Mouse (Mus musculus): Measurements from ENCODE around the gene Cadps. TPM values are rescaled to one million over a fixed set of nuclear protein-coding genes. Genes with fewer than 3 reads are reported as not detected.
A peak's percentile ranks its signal among the peaks of the same experiment; 100 is the strongest.

Cadps gene
- polyA plus RNA-seq, 1 experiment from 2014 or later: 1.9 TPM

DNA sequence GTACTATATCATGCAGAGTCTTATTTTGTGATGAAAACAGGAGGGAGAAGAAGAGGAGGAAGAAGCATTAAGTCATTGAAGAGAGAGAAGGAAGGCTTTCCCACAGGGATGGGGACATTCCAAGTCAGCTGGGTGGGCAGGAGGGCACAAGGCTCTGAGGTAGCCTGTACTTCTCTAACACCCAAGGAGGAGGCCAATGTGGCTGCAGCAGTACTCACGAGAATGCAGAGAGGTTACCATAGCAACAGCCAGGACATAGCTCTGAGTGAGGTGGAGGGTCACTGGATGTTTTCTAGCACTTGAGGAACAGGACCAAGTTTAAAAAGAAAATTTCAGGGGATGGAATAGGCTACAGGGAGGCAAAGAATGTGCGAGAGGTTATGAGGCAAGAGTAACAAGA lies 281.1 kb downstream of the Cadps start:
- H3K27me3 ChIP-seq (ENCODE audit: control insufficient read depth, insufficient read depth, low read length): no peaks in the 10 kb centered on the region
- H3K27ac ChIP-seq (ENCODE audit: low read depth, low read length): no peak overlapping the region
- no peaks in the 10 kb centered on the region for H3K9me3 ChIP-seq (replicated peaks; ENCODE audit: control insufficient read depth, low read length)
- no peaks in the 10 kb centered on the region for H3K36me3 ChIP-seq (ENCODE audit: control insufficient read depth, insufficient read depth, low read length)
- no peak overlapping the region for H3K9ac ChIP-seq (ENCODE audit: low read depth, low read length)
- no peak for ATAC-seq (replicated peaks; ENCODE audit: insufficient number of reproducible peaks, low FRiP score, low TSS enrichment)
- no peak overlapping the region for H3K4me3 ChIP-seq (ENCODE audit: low read depth, low read length)
- H3K4me1 ChIP-seq (ENCODE audit: control insufficient read depth, insufficient read depth, low read length): no peaks in the 10 kb centered on the region
- WGBS (ENCODE audit: insufficient replicate concordance): 41% methylated on average over 2 of the region's 2 CpGs
- no peak overlapping the region for H3K4me2 ChIP-seq

DNA sequence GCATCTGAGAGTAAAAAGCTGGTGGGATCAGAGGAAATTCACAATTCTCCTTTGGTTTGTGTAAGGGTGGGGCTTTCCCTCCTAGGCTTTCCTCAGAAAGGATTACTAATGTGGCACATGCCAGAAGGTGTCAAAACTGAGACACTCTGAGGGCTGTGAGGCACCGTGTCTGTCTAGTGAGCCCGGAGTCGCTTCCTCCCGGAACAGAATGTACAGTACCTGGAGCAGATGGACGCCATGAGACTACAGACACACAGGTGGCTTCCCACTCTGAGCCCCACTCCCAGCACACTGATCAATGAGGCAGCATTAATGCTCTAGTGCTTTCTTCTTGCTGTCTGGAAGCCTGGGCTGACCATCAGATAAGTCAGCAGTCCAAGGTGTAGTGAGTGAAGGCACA lies 283.8 kb downstream of the Cadps start:
- H3K9me3 ChIP-seq (replicated peaks; ENCODE audit: control insufficient read depth, low read length): no peaks in the 10 kb centered on the region
- no peak for ATAC-seq (replicated peaks; ENCODE audit: insufficient number of reproducible peaks, low FRiP score, low TSS enrichment)
- 77% methylated on average over 5 of the region's 5 CpGs for WGBS (ENCODE audit: insufficient replicate concordance)

GRCm38 (mm10) chr14:12531101-12531500 lies 291.8 kb downstream of the Cadps start:
- 18% methylated on average over 1 of the region's 1 CpGs for WGBS (ENCODE audit: insufficient replicate concordance)
- ATAC-seq (replicated peaks; ENCODE audit: insufficient number of reproducible peaks, low FRiP score, low TSS enrichment): no peak
- Histone ChIP-seq H3K4me1 (ENCODE audit: control insufficient read depth, insufficient read depth, low read length) (no peaks in the 10 kb centered on the region), H3K9me3 (replicated peaks; ENCODE audit: control insufficient read depth, low read length) (no peaks in the 10 kb centered on the region), H3K9ac (ENCODE audit: low read depth, low read length) (no peak overlapping the region), H3K36me3 (ENCODE audit: control insufficient read depth, insufficient read depth, low read length) (no peaks in the 10 kb centered on the region), H3K4me3 (ENCODE audit: low read depth, low read length) (no peak overlapping the region), H3K4me2 (no peak overlapping the region), H3K27ac (ENCODE audit: low read depth, low read length) (no peak overlapping the region), H3K27me3 (ENCODE audit: control insufficient read depth, insufficient read depth, low read length) (no peaks in the 10 kb centered on the region)

More for the DNA sequence above, 283.8 kb downstream of the Cadps start:
- Histone ChIP-seq H3K27ac (ENCODE audit: low read depth, low read length) (no peak overlapping the region), H3K36me3 (ENCODE audit: control insufficient read depth, insufficient read depth, low read length) (no peaks in the 10 kb centered on the region), H3K4me3 (ENCODE audit: low read depth, low read length) (no peak overlapping the region), H3K27me3 (ENCODE audit: control insufficient read depth, insufficient read depth, low read length) (no peaks in the 10 kb centered on the region), H3K4me1 (ENCODE audit: control insufficient read depth, insufficient read depth, low read length) (no peaks in the 10 kb centered on the region), H3K9ac (ENCODE audit: low read depth, low read length) (no peak overlapping the region), H3K4me2 (no peak overlapping the region)

DNA sequence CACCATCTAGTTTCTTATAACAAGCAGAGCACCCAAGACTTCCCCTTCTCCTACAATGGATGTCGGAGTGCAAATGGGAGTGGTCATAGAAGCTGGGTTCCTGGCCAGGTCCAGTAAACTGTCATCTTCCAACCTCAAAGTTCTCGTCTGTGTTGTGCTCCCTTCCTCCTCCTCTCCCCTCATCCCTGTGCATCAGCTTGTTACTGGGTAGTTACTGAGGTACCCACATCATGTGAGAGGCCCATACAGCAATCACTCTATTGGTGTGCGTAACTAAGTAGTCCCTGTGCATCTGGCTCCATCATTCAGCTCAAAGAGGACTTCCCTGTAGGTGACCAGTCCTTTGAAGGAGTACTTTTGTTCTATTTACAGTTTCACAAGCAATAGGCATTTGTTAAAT lies 292.3 kb downstream of the Cadps start:
- no peaks in the 10 kb centered on the region for H3K4me1 ChIP-seq (ENCODE audit: control insufficient read depth, insufficient read depth, low read length)
- WGBS (ENCODE audit: insufficient replicate concordance): 64% methylated on average over 3 of the region's 3 CpGs
- no peak for ATAC-seq (replicated peaks; ENCODE audit: insufficient number of reproducible peaks, low FRiP score, low TSS enrichment)

GRCm38 (mm10) chr14:12529961-12530542 lies 292.8 kb downstream of the Cadps start:
- WGBS (ENCODE audit: insufficient replicate concordance): 16% methylated on average over 11 of the region's 11 CpGs
- Histone ChIP-seq H3K4me2 (peak overlapping the region; percentile 31), H3K9ac (ENCODE audit: low read depth, low read length) (no peak overlapping the region), H3K4me1 (ENCODE audit: control insufficient read depth, insufficient read depth, low read length) (no peaks in the 10 kb centered on the region), H3K27ac (ENCODE audit: low read depth, low read length) (no peak overlapping the region), H3K9me3 (replicated peaks; ENCODE audit: control insufficient read depth, low read length) (no peaks in the 10 kb centered on the region), H3K4me3 (ENCODE audit: low read depth, low read length) (no peak overlapping the region), H3K27me3 (ENCODE audit: control insufficient read depth, insufficient read depth, low read length) (no peaks in the 10 kb centered on the region), H3K36me3 (ENCODE audit: control insufficient read depth, insufficient read depth, low read length) (no peaks in the 10 kb centered on the region)
- ATAC-seq (replicated peaks; ENCODE audit: insufficient number of reproducible peaks, low FRiP score, low TSS enrichment): no peak

More for the DNA sequence above, 292.3 kb downstream of the Cadps start:
- Histone ChIP-seq H3K27ac (ENCODE audit: low read depth, low read length) (no peak overlapping the region), H3K9me3 (replicated peaks; ENCODE audit: control insufficient read depth, low read length) (no peaks in the 10 kb centered on the region), H3K4me2 (no peak overlapping the region), H3K27me3 (ENCODE audit: control insufficient read depth, insufficient read depth, low read length) (no peaks in the 10 kb centered on the region), H3K9ac (ENCODE audit: low read depth, low read length) (no peak overlapping the region), H3K36me3 (ENCODE audit: control insufficient read depth, insufficient read depth, low read length) (no peaks in the 10 kb centered on the region), H3K4me3 (ENCODE audit: low read depth, low read length) (no peak overlapping the region)

DNA sequence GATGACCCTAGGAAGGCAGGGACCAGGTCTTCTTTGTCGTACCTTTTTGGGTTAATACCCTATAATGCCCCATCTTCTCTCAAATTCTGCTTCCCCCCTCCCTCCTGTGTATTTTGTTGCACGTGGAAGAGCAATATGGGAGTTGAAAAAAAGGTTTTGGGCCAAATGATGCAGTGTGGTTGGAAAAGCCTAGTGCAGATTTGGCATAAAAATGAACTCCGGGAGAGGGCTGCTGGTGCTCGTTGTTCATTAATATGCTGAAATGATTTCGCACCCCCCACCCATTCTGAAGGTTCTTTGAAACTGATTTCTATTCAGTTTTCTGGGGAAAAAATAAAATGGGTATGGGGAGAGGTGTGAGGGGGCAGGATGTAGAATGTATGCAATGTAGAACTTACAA lies 295.6 kb downstream of the Cadps start:
- Histone ChIP-seq H3K36me3 (ENCODE audit: control insufficient read depth, insufficient read depth, low read length) (no peaks in the 10 kb centered on the region), H3K4me1 (ENCODE audit: control insufficient read depth, insufficient read depth, low read length) (no peaks in the 10 kb centered on the region), H3K27ac (ENCODE audit: low read depth, low read length) (no peak overlapping the region), H3K4me2 (no peak overlapping the region), H3K27me3 (ENCODE audit: control insufficient read depth, insufficient read depth, low read length) (no peaks in the 10 kb centered on the region), H3K9ac (ENCODE audit: low read depth, low read length) (no peak overlapping the region), H3K9me3 (replicated peaks; ENCODE audit: control insufficient read depth, low read length) (no peaks in the 10 kb centered on the region), H3K4me3 (ENCODE audit: low read depth, low read length) (no peak overlapping the region)
- no peak for ATAC-seq (replicated peaks; ENCODE audit: insufficient number of reproducible peaks, low FRiP score, low TSS enrichment)
- 73% methylated on average over 5 of the region's 5 CpGs for WGBS (ENCODE audit: insufficient replicate concordance)

DNA sequence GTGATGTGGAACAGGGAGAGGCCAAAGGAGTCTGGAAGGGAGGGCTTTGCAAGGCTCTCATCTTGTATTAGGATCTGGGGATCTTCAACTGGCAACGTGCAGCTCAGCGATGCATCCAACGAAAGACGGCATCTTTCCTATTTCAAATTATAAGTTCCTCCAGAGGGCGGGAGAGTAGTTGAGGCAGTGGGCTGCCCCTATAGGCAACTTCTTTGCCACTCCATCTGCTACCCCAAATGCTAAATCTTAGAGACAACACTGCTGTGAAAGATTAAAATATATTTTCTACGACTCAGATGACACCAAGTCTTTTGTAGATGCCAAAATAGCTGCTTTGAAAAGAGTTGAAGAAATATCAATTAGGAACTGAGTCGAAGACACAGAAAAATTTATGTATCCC lies 315.9 kb downstream of the Cadps start:
- Histone ChIP-seq H3K9ac (ENCODE audit: low read depth, low read length) (no peak overlapping the region), H3K4me3 (ENCODE audit: low read depth, low read length) (no peak overlapping the region), H3K9me3 (replicated peaks; ENCODE audit: control insufficient read depth, low read length) (no peaks in the 10 kb centered on the region), H3K4me1 (ENCODE audit: control insufficient read depth, insufficient read depth, low read length) (no peaks in the 10 kb centered on the region), H3K27me3 (ENCODE audit: control insufficient read depth, insufficient read depth, low read length) (no peaks in the 10 kb centered on the region), H3K4me2 (no peak overlapping the region), H3K36me3 (ENCODE audit: control insufficient read depth, insufficient read depth, low read length) (no peaks in the 10 kb centered on the region), H3K27ac (ENCODE audit: low read depth, low read length) (no peak overlapping the region)
- no peak for ATAC-seq (replicated peaks; ENCODE audit: insufficient number of reproducible peaks, low FRiP score, low TSS enrichment)
- 80% methylated on average over 7 of the region's 7 CpGs for WGBS (ENCODE audit: insufficient replicate concordance)

DNA sequence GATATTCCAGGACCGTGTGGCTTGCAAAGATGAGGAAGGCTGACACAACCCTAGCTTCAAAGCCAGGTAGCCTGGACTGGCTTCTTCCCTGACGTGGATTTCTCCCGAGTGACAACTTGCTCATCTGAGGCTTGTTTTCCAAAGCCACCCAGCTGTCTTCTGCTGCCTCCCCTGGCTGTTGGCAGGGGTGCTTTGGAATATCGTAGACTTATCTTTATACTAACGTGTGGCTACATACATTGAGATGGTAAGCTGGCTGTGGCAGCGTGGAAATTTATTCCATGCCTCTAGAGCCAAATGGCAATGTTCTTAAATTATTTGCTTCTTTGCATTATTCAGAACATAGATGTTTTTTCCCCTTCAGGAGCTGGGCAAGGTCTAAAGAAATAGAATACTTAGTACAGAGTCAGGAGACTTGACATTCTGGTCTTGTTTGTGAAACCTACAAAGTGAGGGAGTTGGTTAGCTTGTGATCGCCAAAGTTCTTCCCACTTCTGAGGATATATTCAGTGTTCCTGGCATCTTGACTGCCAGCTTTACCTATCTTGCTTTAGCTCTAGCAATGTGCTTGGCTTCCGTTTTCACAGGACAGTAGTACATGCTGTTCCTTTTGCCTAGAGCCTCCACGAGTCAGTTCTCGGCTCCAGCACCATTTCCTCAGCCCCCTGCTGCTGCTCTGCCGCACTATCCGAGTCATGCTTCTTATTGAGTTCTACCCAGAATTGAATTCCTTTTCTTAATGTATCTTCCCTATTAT lies 318.5 kb downstream of the Cadps start:
- no peak overlapping the region for H3K4me2 ChIP-seq
- no peaks in the 10 kb centered on the region for H3K9me3 ChIP-seq (replicated peaks; ENCODE audit: control insufficient read depth, low read length)
- no peak overlapping the region for H3K27ac ChIP-seq (ENCODE audit: low read depth, low read length)
- 74% methylated on average over 12 of the region's 12 CpGs for WGBS (ENCODE audit: insufficient replicate concordance)
- H3K27me3 ChIP-seq (ENCODE audit: control insufficient read depth, insufficient read depth, low read length): no peaks in the 10 kb centered on the region
- no peaks in the 10 kb centered on the region for H3K4me1 ChIP-seq (ENCODE audit: control insufficient read depth, insufficient read depth, low read length)
- no peaks in the 10 kb centered on the region for H3K36me3 ChIP-seq (ENCODE audit: control insufficient read depth, insufficient read depth, low read length)
- no peak for ATAC-seq (replicated peaks; ENCODE audit: insufficient number of reproducible peaks, low FRiP score, low TSS enrichment)
- H3K4me3 ChIP-seq (ENCODE audit: low read depth, low read length): no peak overlapping the region
- no peak overlapping the region for H3K9ac ChIP-seq (ENCODE audit: low read depth, low read length)

DNA sequence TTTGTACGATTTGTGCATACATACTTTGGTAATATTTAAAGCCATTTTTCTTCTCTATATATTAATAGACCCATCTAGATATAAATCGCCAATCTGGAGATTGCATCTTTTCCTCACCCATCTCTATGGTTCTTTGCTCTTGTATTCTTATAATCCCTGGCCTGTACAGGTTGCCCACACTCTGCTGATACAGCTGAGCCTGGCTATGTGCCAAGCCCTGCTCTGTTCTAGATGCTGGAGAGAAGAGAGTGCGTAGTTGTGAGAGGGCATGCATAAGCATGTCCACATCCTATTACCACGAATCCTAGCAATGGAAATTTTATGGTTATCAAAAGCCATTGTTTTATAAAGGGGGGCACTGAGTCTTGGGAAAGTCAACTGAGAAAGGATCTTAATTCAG lies 360.7 kb downstream of the Cadps start:
- H3K4me3 ChIP-seq (ENCODE audit: low read depth, low read length): no peak overlapping the region
- H3K4me1 ChIP-seq (ENCODE audit: control insufficient read depth, insufficient read depth, low read length): no peaks in the 10 kb centered on the region
- H3K9ac ChIP-seq (ENCODE audit: low read depth, low read length): no peak overlapping the region
- H3K4me2 ChIP-seq: no peak overlapping the region
- no peak for ATAC-seq (replicated peaks; ENCODE audit: insufficient number of reproducible peaks, low FRiP score, low TSS enrichment)
- no peak overlapping the region for H3K27ac ChIP-seq (ENCODE audit: low read depth, low read length)
- H3K36me3 ChIP-seq (ENCODE audit: control insufficient read depth, insufficient read depth, low read length): no peaks in the 10 kb centered on the region
- H3K27me3 ChIP-seq (ENCODE audit: control insufficient read depth, insufficient read depth, low read length): no peaks in the 10 kb centered on the region
- 80% methylated on average over 4 of the region's 4 CpGs for WGBS (ENCODE audit: insufficient replicate concordance)
- no peaks in the 10 kb centered on the region for H3K9me3 ChIP-seq (replicated peaks; ENCODE audit: control insufficient read depth, low read length)
